Mouse (Mus musculus) left cerebral cortex, postnatal 25 days (tissue): ENCODE results near the gene D16Ertd472e. TPM values are rescaled to one million over a fixed set of nuclear protein-coding genes. Genes with fewer than 3 reads are reported as not detected.

Experiments used
- DNase-seq, 2 experiments: peaks; one replicate each; pipeline ENCODE4 v3.0.0; 2022; ENCODE audit warnings: low spot score in 2 of 2, mixed read lengths in 1 of 2
- intact Hi-C: fragments of 180-260 bp; cut with DNase I; formaldehyde crosslinking; loops from one replicate; pipeline ENCODE4 v1.15.1; 2025
- total RNA-seq, 2 experiments: library from RNA; stranded (reverse); gene quantifications; 2 replicates each; pipeline ENCODE4 v1.2.3; 2021

The D16Ertd472e gene
- total RNA-seq: 1 to 10 TPM; 7.0 to 7.6 TPM

GRCm38 (mm10) chr16:78576478-78577084 lies at the start of gene D16Ertd472e:
Gene D16Ertd472e (minus strand): TSS chr16:78576708.
- DNase-seq: peak; percentile 73 to 83
- intact Hi-C loops: loop anchor here (5.0 kb wide), 1 partner anchor 124 kb away; no protein-coding TSS in a partner anchor

GRCm38 (mm10) chr16:78622755-78623154 lies 46.2 kb upstream of the D16Ertd472e start:
- intact Hi-C loops: loop anchor here (5.0 kb wide), 1 partner anchor 85 kb away; no protein-coding TSS in a partner anchor
- no peak for DNase-seq

GRCm38 (mm10) chr16:78619386-78619785 lies 42.9 kb upstream of the D16Ertd472e start:
- intact Hi-C loops: no loop called here
- DNase-seq: no peak

GRCm38 (mm10) chr16:78617757-78618532 lies 41.4 kb upstream of the D16Ertd472e start:
- DNase-seq: no peak
- intact Hi-C loops: no loop called here

GRCm38 (mm10) chr16:78606202-78606601 lies 29.7 kb upstream of the D16Ertd472e start:
- intact Hi-C loops: no loop called here
- DNase-seq: no peak

GRCm38 (mm10) chr16:78598919-78599318 lies 22.4 kb upstream of the D16Ertd472e start:
- DNase-seq: no peak
- intact Hi-C loops: no loop called here

GRCm38 (mm10) chr16:78596381-78596780 lies 19.9 kb upstream of the D16Ertd472e start:
- no peak for DNase-seq
- intact Hi-C loops: no loop called here

GRCm38 (mm10) chr16:78595821-78596220 lies 19.3 kb upstream of the D16Ertd472e start:
- intact Hi-C loops: no loop called here
- no peak for DNase-seq

- no peak for DNase-seq
- intact Hi-C loops: no loop called here
These were observed 17.6 kb upstream of the D16Ertd472e start for GRCm38 (mm10) chr16:78594154-78594553.

GRCm38 (mm10) chr16:78591130-78591529 lies 14.6 kb upstream of the D16Ertd472e start:
- intact Hi-C loops: no loop called here
- no peak for DNase-seq

GRCm38 (mm10) chr16:78588821-78589220 lies 12.3 kb upstream of the D16Ertd472e start:
- DNase-seq: no peak
- intact Hi-C loops: no loop called here

GRCm38 (mm10) chr16:78586621-78587020 lies 10.1 kb upstream of the D16Ertd472e start:
- no peak for DNase-seq
- intact Hi-C loops: no loop called here

- intact Hi-C loops: no loop called here
- no peak for DNase-seq
These were observed 9.3 kb upstream of the D16Ertd472e start for GRCm38 (mm10) chr16:78585664-78586397.

- DNase-seq: no peak
- intact Hi-C loops: no loop called here
These were observed 8.7 kb upstream of the D16Ertd472e start for GRCm38 (mm10) chr16:78585163-78585562.

- no peak for DNase-seq
- intact Hi-C loops: no loop called here
These were observed 7.5 kb upstream of the D16Ertd472e start for GRCm38 (mm10) chr16:78583968-78584367.

GRCm38 (mm10) chr16:78580387-78580786 lies 3.9 kb upstream of the D16Ertd472e start:
- peak in 1 of 2 experiments; percentile 57 for DNase-seq
- intact Hi-C loops: no loop called here

GRCm38 (mm10) chr16:78579386-78579785 lies 2.9 kb upstream of the D16Ertd472e start:
- intact Hi-C loops: loop anchor here (5.0 kb wide), 1 partner anchor 127 kb away; no protein-coding TSS in a partner anchor

GRCm38 (mm10) chr16:78577085-78577671 lies 670 bp upstream of the D16Ertd472e start:
- intact Hi-C loops: loop anchor here (5.0 kb wide), 1 partner anchor 125 kb away; no protein-coding TSS in a partner anchor
- DNase-seq: peak in 1 of 2 experiments; percentile 30

More at GRCm38 (mm10) chr16:78579386-78579785, 2.9 kb upstream of the D16Ertd472e start:
- DNase-seq: peak in 1 of 2 experiments; percentile 51

- peak in 1 of 2 experiments; percentile 40 for DNase-seq
- intact Hi-C loops: loop anchor here (5.0 kb wide), 1 partner anchor 124 kb away; no protein-coding TSS in a partner anchor
These were observed 543 bp downstream of the D16Ertd472e start for GRCm38 (mm10) chr16:78575852-78576477.
